Mouse (Mus musculus) testis, adult 2 months (tissue): Measurements from ENCODE around the gene Nat8. TPM values are rescaled to one million over a fixed set of nuclear protein-coding genes. Genes with fewer than 3 reads are reported as not detected.

Experiments
- polyA plus RNA-seq: library from polyadenylated mRNA; depleted of rRNA; stranded (reverse); fragments of >200 nt; gene quantifications from 2 replicates; pipeline ENCODE4 v1.2.3, GENCODE M21; 2012; rRNA removed

Gene Nat8
- polyA plus RNA-seq, 1 experiment: 10.7 TPM

Other genes with a start within 250 kb of the Nat8 start
- gene Alms1, start 244.6 kb downstream of the Nat8 start, polyA plus RNA-seq: 11.6 and 13.5 TPM in 2 replicates
- 0.09 and 0.37 TPM in 2 replicates for gene Nat8f7, start 118.9 kb downstream of the Nat8 start, polyA plus RNA-seq
- gene Nat8f3, start 66.3 kb downstream of the Nat8 start, polyA plus RNA-seq: 0.35 and 0.47 TPM in 2 replicates
- gene Nat8f6, start 11.1 kb downstream of the Nat8 start, polyA plus RNA-seq: 0.23 and 0.41 TPM in 2 replicates
- gene Nat8f5, start 11.1 kb downstream of the Nat8 start, polyA plus RNA-seq: 1.3 and 2.9 TPM in 2 replicates
- 0.22 and 0.23 TPM in 2 replicates for gene Nat8f2, start 37.1 kb upstream of the Nat8 start, polyA plus RNA-seq
- 27.6 and 45.1 TPM in 2 replicates for gene Nat8f4, start 72.8 kb upstream of the Nat8 start, polyA plus RNA-seq
- gene Tprkb, start 79.8 kb upstream of the Nat8 start, polyA plus RNA-seq: 10.8 and 11.1 TPM in 2 replicates
- 6.1 and 7.6 TPM in 2 replicates for gene Nat8f1, start 83.6 kb upstream of the Nat8 start, polyA plus RNA-seq
- 12.2 and 15.7 TPM in 2 replicates for gene Dusp11, start 129.6 kb upstream of the Nat8 start, polyA plus RNA-seq
- 0.99 and 1.6 TPM in 2 replicates for gene Figla, start 184.1 kb upstream of the Nat8 start, polyA plus RNA-seq
- 1.6 and 1.7 TPM in 2 replicates for gene Add2, start 196.6 kb upstream of the Nat8 start, polyA plus RNA-seq